Mouse (Mus musculus): ENCODE data around the gene Nek8. TPM values are rescaled to one million over a fixed set of nuclear protein-coding genes. Genes with fewer than 3 reads are reported as not detected.
"Not testable (repeated sequence)": the region's sequence is repeated elsewhere in the genome, so short reads cannot be mapped to it uniquely, and the experiment has no call there.

The Nek8 gene
- polyA plus RNA-seq, 1 experiment from 2014 or later: 10.7 TPM

DNA sequence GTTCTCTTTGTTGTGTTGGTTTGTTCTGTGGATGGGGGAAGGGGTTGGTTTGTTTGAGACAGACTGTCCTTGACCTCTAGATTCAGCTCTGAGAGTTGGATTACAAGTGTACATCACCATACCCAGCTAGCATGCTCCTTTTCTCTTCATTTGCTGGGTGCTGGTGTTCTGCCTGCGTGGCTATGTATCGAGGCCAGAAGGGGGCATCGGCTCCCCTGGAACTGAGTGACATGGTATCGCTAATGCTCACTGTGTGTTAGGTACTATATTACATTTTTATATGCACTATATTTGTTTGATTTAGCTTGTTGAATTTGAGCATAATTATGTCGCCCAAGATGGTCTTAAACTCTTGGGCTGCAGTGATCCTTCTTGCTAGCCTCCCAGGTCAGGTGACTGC lies 30.3 kb downstream of the Nek8 start:
- no peak overlapping the region for H3K27ac ChIP-seq (replicated peaks)
- no peak for DNase-seq (ENCODE audit: low spot score)
- H3K9me3 ChIP-seq (replicated peaks): no peaks in the 10 kb centered on the region
- peaks cover 82% of the 10 kb centered on the region for H3K36me3 ChIP-seq
- no peak overlapping the region for H3K4me3 ChIP-seq
- no peaks in the 10 kb centered on the region for H3K27me3 ChIP-seq (ENCODE audit: low read depth, poor library complexity, severe bottlenecking)
- H3K4me1 ChIP-seq: no peaks in the 10 kb centered on the region
- 87% methylated on average over 5 of the region's 5 CpGs for WGBS

DNA sequence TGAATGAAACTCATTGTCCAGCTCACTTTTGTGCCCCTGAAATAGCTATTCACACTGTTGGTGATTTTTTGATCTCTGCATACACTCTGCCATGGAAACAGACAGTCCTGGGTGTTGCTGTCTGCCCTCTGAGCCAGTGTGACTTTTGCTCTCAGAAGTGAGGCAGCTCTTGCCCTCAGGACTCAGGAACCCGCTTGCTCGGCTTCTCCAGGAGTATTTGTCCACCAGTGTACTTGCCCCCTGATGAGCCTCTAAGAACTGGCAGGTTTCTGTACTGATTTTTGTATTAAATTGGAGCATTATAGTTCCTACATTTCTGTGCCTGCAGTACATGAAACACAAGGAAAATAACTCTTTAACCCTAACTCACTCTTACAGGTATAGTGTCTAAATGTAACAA lies 33.0 kb downstream of the Nek8 start:
- 93% methylated on average over 2 of the region's 2 CpGs for WGBS
- Histone ChIP-seq H3K36me3 (peaks cover 58% of the 10 kb centered on the region), H3K4me3 (no peak overlapping the region), H3K4me1 (no peaks in the 10 kb centered on the region), H3K27me3 (ENCODE audit: low read depth, poor library complexity, severe bottlenecking) (no peaks in the 10 kb centered on the region), H3K27ac (replicated peaks) (no peak overlapping the region), H3K9me3 (replicated peaks) (no peaks in the 10 kb centered on the region)
- DNase-seq (ENCODE audit: low spot score): no peak

DNA sequence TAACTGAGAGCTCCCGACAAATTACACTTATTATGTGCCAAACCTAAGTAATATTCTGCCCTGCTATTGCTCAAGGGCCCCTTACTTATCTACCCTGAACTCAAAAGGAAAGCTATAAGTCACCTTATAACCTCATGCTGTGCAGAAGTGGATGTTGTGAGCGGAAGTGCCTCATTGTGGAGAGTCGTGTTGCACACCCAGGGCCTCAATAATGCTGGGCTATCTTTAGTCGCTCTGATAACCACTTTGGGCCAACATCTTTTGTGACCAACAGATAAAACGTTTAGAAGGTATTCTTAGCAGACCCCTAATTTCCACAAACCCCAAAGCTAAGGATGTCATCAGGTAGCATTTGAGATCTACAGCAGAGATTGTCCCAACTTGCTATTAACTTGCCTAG lies 35.8 kb downstream of the Nek8 start:
- no peaks in the 10 kb centered on the region for H3K9me3 ChIP-seq (replicated peaks)
- no peaks in the 10 kb centered on the region for H3K27me3 ChIP-seq (ENCODE audit: low read depth, poor library complexity, severe bottlenecking)
- peaks cover 31% of the 10 kb centered on the region for H3K36me3 ChIP-seq
- peaks cover 6% of the 10 kb centered on the region; the same call in 1 of the 2 replicates for H3K4me1 ChIP-seq
- no peak overlapping the region for H3K4me3 ChIP-seq
- DNase-seq (ENCODE audit: low spot score): no peak
- no peak overlapping the region for H3K27ac ChIP-seq (replicated peaks)
- WGBS: 91% methylated on average over 5 of the region's 5 CpGs

DNA sequence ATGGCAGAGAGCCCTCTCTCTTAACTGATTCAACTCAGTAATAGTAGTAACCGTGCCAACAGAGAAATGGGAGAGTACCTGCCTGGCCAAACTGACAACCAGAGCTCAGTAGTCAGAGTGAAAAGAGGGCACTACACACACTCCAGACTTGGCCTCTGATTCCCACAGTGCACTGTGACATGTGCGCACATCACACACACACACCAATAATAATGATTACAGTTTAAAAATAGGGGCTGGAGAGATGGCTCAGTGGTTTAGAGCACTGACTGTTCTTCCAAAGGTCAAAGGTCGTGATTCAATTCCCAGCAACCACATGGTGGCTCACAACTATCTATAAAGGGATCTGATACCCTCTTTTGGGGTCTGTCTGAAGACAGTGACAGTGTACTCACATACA lies 38.5 kb downstream of the Nek8 start:
- Histone ChIP-seq H3K27ac (replicated peaks) (no peak overlapping the region), H3K4me1 (peaks cover 6% of the 10 kb centered on the region; the same call in 1 of the 2 replicates), H3K36me3 (peaks cover 5% of the 10 kb centered on the region), H3K27me3 (ENCODE audit: low read depth, poor library complexity, severe bottlenecking) (no peaks in the 10 kb centered on the region), H3K9me3 (replicated peaks) (no peaks in the 10 kb centered on the region), H3K4me3 (no peak overlapping the region)
- 89% methylated on average over 3 of the region's 3 CpGs for WGBS
- no peak for DNase-seq (ENCODE audit: low spot score)

DNA sequence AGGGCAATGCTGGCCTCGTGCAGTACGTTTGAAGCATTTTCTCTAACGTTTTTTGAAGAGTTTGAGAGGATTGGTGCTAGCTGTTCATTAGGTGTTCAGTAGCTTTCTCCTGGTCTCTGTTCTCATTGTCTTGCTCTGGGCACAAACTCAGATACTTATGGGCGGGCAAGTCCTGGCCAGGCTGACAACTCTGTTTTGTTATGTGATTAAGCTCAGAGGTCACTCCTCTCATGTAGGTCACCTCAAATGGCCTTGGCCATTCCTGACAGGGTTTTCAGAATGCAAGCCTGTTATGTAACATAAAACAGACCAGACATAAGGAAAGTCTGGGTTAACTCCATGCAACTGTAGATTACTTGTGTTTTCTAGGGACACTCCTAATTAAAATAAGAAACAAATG lies 38.9 kb downstream of the Nek8 start:
- no peaks in the 10 kb centered on the region for H3K27me3 ChIP-seq (ENCODE audit: low read depth, poor library complexity, severe bottlenecking)
- H3K4me3 ChIP-seq: no peak overlapping the region
- no peak overlapping the region for H3K27ac ChIP-seq (replicated peaks)
- DNase-seq (ENCODE audit: low spot score): no peak
- WGBS: 80% methylated on average over 4 of the region's 4 CpGs
- peaks cover 6% of the 10 kb centered on the region; the same call in 1 of the 2 replicates for H3K4me1 ChIP-seq
- H3K36me3 ChIP-seq: 0 out of 2 replicates have a peak, but pooled peaks cover 2% of the 10 kb centered on the region
- no peaks in the 10 kb centered on the region for H3K9me3 ChIP-seq (replicated peaks)

DNA sequence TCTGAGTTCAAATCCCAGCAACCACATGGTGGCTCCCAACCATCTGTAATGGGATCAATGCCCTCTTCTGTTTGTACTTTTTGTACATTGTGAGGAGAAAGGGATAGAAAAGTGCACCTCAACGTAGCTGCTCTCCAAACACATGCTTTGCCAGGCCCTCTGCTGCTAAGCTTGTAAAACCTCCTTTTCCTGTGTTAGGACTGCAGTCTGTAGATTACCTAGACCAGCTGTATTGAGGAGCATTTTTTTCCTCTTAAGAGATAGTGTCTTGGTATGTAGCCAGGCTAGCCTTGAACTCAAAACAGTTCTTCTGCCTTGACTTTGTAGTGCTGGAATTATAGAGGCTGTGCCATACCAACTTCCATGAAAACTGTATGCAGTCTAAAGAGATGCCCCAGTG lies 40.3 kb downstream of the Nek8 start:
- Histone ChIP-seq H3K27ac (replicated peaks) (no peak overlapping the region), H3K27me3 (ENCODE audit: low read depth, poor library complexity, severe bottlenecking) (no peaks in the 10 kb centered on the region), H3K36me3 (peaks cover 13% of the 10 kb centered on the region), H3K4me3 (no peak overlapping the region), H3K9me3 (replicated peaks) (no peaks in the 10 kb centered on the region), H3K4me1 (peaks cover 6% of the 10 kb centered on the region; the same call in 1 of the 2 replicates)
- WGBS: 92% methylated on average over 1 of the region's 1 CpGs
- no peak for DNase-seq (ENCODE audit: low spot score)

DNA sequence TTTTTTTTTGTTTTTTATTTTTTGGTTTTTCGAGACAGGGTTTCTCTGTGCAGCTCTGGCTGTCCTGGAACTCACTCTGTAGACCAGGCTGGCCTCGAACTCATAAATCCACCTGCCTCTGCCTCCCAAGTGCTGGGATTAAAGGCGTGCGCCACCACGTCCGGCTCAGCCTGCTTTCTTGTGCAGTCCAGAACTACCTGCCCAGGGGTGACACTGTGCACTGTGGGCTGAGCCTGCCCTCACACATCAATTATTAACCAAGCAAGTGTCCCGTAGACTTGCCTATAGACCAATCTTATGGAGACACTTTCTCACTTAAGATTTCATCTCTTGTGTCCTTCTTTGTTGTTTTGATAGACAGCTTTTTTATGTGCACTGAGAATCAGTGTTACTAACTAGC lies 41.2 kb downstream of the Nek8 start:
- not testable (repeated sequence) for H3K4me3 ChIP-seq; H3K27ac ChIP-seq (replicated peaks); H3K9me3 ChIP-seq (replicated peaks); H3K27me3 ChIP-seq (ENCODE audit: low read depth, poor library complexity, severe bottlenecking); H3K4me1 ChIP-seq; DNase-seq (ENCODE audit: low spot score)
- peaks cover 13% of the 10 kb centered on the region for H3K36me3 ChIP-seq
- 93% methylated on average over 7 of the region's 7 CpGs for WGBS

DNA sequence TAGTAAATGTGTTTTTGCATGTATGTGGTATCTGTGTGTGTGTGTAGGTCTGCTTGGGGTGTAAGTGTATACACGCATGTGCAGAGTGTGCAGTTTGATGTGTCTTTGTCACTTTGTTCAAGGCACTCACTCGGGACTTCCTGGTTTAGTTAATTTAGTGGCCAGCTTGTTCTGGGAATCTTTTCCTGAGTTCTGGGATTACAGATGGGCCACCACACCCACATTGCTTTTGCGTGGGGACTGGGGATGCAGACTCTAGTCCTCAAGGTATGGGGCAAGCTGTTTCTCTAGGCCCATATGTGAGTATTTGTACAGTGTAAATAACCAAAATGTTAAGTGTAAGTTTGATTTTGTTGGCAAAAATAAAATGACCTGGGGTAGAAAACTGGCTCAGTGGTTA lies 42.1 kb downstream of the Nek8 start:
- DNase-seq (ENCODE audit: low spot score): no peak
- 90% methylated on average over 3 of the region's 3 CpGs for WGBS
- H3K27me3 ChIP-seq (ENCODE audit: low read depth, poor library complexity, severe bottlenecking): no peaks in the 10 kb centered on the region
- H3K9me3 ChIP-seq (replicated peaks): no peaks in the 10 kb centered on the region
- H3K27ac ChIP-seq (replicated peaks): no peak overlapping the region
- H3K4me3 ChIP-seq: no peak overlapping the region
- H3K4me1 ChIP-seq: peaks cover 6% of the 10 kb centered on the region; the same call in 1 of the 2 replicates
- H3K36me3 ChIP-seq: peaks cover 15% of the 10 kb centered on the region

DNA sequence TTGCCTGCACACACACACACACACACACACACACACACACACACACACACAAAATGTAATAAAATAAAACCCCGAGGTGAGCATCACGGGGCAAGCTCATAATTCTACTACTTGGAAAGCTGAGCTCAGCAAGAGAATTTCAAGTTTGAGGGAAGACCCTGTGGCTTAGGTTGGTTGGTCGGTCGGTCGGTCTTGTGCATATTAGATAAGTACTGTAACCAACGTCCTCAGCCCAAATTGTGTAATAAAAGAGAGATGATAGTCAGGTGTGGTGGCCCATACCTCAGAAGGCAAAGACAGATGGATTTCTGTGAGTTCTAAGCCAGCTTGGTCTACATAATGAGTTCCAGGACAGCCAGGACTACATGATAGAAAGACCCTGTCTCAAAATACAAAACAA lies 42.6 kb downstream of the Nek8 start:
- Histone ChIP-seq H3K4me1 (peaks cover 6% of the 10 kb centered on the region; the same call in 1 of the 2 replicates), H3K27me3 (ENCODE audit: low read depth, poor library complexity, severe bottlenecking) (no peaks in the 10 kb centered on the region), H3K36me3 (peaks cover 20% of the 10 kb centered on the region), H3K9me3 (replicated peaks) (no peaks in the 10 kb centered on the region), H3K27ac (replicated peaks) (no peak overlapping the region), H3K4me3 (no peak overlapping the region)
- 95% methylated on average over 6 of the region's 6 CpGs for WGBS
- DNase-seq (ENCODE audit: low spot score): no peak

DNA sequence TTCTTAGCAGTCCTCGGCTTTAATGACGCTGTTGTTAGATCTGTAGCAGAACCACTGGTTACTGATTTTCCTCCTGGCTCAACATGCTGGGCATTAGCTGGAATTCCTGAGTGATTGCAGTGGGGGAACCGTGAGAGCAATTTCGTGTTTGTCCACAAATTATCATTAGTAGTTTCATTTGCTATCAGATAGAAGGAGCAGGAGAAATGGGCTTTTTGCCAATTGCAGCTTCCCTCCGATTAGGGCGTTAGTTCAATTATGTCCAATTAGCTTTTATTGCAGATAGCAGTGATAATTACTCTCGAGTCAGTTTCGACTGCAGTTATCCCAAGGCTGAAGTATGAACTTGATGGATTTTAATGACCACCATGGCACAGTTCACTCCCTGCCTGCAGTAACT lies 47.0 kb downstream of the Nek8 start:
- Histone ChIP-seq H3K36me3 (peaks cover 19% of the 10 kb centered on the region), H3K27me3 (ENCODE audit: low read depth, poor library complexity, severe bottlenecking) (no peaks in the 10 kb centered on the region), H3K4me3 (no peak overlapping the region), H3K9me3 (replicated peaks) (no peaks in the 10 kb centered on the region), H3K4me1 (no peaks in the 10 kb centered on the region), H3K27ac (replicated peaks) (no peak overlapping the region)
- WGBS: 96% methylated on average over 8 of the region's 8 CpGs
- DNase-seq (ENCODE audit: low spot score): no peak

DNA sequence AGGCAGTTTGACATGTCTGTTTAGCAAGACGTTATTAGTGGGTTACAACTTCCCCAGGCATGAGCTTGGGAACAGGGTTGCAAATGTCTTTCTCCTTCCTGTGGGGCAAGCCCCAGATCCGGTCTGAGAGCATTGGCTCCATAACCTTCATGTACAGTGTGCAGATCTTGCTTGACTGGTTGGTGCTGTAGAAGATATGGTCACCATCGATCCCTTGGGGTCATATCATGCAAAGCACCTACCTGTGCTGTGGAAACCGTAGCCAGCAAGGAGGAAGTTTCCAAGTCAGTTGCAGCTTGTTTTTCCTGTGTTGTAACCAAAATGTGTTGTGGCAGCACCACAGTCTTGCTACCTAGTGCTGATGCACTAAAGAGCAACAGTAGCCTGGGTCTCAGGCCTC lies 49.7 kb downstream of the Nek8 start:
- Histone ChIP-seq H3K9me3 (replicated peaks) (no peaks in the 10 kb centered on the region), H3K27ac (replicated peaks) (no peak overlapping the region), H3K36me3 (peaks cover 18% of the 10 kb centered on the region), H3K4me1 (no peaks in the 10 kb centered on the region), H3K27me3 (ENCODE audit: low read depth, poor library complexity, severe bottlenecking) (no peaks in the 10 kb centered on the region), H3K4me3 (no peak overlapping the region)
- 92% methylated on average over 4 of the region's 4 CpGs for WGBS
- no peak for DNase-seq (ENCODE audit: low spot score)

DNA sequence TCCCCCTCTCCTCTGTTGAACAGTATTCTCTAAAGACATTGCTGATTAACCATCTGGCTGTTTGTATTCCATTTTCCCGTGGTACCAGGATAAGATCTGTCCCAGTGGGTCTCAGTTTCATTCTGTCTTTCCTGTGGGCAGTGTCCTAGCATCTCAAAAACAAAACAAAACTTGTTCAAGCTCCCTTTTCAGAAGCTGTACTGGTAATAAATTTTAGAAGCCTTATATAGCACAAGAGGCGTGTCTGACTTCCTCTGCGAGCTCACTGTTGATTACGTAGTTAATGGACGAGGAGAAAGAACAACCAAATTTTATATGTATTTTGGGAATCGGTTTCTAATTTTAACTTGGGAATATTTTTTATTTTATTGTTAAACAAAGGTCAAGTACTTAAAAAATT lies 50.8 kb downstream of the Nek8 start:
- no peaks in the 10 kb centered on the region for H3K9me3 ChIP-seq (replicated peaks)
- no peak overlapping the region for H3K27ac ChIP-seq (replicated peaks)
- H3K4me1 ChIP-seq: no peaks in the 10 kb centered on the region
- H3K4me3 ChIP-seq: no peak overlapping the region
- H3K27me3 ChIP-seq (ENCODE audit: low read depth, poor library complexity, severe bottlenecking): no peaks in the 10 kb centered on the region
- WGBS: 89% methylated on average over 6 of the region's 6 CpGs
- H3K36me3 ChIP-seq: peaks cover 13% of the 10 kb centered on the region; the same call in 1 of the 2 replicates
- DNase-seq (ENCODE audit: low spot score): no peak

DNA sequence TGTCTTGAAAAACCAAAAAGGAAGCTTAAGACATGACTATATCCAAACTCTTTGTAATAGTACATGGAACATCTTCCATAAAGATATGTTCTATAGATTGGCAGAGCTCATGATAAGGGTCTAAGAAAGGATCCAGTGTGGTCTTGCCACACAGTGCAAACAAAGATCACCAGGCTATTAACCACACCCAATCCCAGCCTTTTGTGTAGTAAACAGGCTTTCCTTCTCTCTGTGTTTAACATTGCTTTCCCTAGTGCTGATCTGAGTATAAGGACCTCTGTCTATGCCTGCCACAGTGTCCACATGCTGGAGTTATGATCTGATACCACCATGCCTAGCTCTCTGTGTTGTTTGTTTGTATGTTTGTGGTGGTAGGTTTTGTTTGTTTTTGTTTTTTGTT lies 52.7 kb downstream of the Nek8 start:
- H3K4me1 ChIP-seq: 0 out of 2 replicates have a peak, but pooled peaks cover 10% of the 10 kb centered on the region
- DNase-seq (ENCODE audit: low spot score): no peak
- peaks cover 5% of the 10 kb centered on the region; the same call in 1 of the 2 replicates for H3K36me3 ChIP-seq
- H3K4me3 ChIP-seq: no peak overlapping the region
- H3K27me3 ChIP-seq (ENCODE audit: low read depth, poor library complexity, severe bottlenecking): no peaks in the 10 kb centered on the region
- H3K9me3 ChIP-seq (replicated peaks): no peaks in the 10 kb centered on the region
- no peak overlapping the region for H3K27ac ChIP-seq (replicated peaks)

DNA sequence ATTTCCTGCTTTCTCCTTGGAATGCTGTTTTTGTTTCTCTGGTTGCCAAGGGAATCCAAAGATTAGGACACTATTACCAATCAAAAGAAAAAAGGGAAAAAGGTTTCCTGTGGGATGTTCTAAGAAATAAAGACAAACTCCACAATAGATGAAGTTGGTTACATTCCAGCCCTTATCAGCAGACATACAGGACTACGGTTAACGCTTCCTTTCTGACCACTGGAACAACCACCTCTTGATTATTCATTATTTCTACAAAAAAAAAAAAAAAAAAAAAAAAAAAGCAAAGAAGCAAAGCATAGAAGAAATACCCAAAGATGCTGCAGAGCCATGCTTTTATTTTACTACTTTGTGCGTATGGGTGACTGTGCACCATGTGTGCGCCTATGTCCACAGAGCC lies 53.7 kb downstream of the Nek8 start:
- WGBS: 93% methylated on average over 4 of the region's 4 CpGs
- no peak overlapping the region for H3K27ac ChIP-seq (replicated peaks)
- H3K36me3 ChIP-seq: peaks cover 5% of the 10 kb centered on the region; the same call in 1 of the 2 replicates
- 0 out of 2 replicates have a peak, but pooled peaks cover 10% of the 10 kb centered on the region for H3K4me1 ChIP-seq
- no peaks in the 10 kb centered on the region for H3K9me3 ChIP-seq (replicated peaks)
- no peak overlapping the region for H3K4me3 ChIP-seq
- no peaks in the 10 kb centered on the region for H3K27me3 ChIP-seq (ENCODE audit: low read depth, poor library complexity, severe bottlenecking)
- no peak for DNase-seq (ENCODE audit: low spot score)

Data from midbrain, embryonic 10.5 days (tissue).